Mouse (Mus musculus) midbrain, embryonic 15.5 days (tissue): Measurements from ENCODE around the gene Spop. TPM values are rescaled to one million over a fixed set of nuclear protein-coding genes. Genes with fewer than 3 reads are reported as not detected.
"Not testable (repeated sequence)": the region's sequence is repeated elsewhere in the genome, so short reads cannot be mapped to it uniquely, and the experiment has no call there.

ENCODE experiments used
- ATAC-seq: fragments of 200-750 bp; cut with Nextera tagmentation; replicated peaks from 2 replicates; pipeline ENCODE4 v1.8.0; 2017; ENCODE audit warnings: moderate TSS enrichment
- H3K27ac ChIP-seq: fragments of 300-500 bp; sonication (generic); 2 replicates; pipeline ENCODE4 v1.5.1; 2015; ENCODE audit warnings: mild to moderate bottlenecking, inconsistent platforms
- H3K27me3 ChIP-seq: fragments of 300-500 bp; sonication (generic); replicated peaks from 2 replicates; pipeline ENCODE4 v1.6.1; 2015; ENCODE audit warnings: inconsistent platforms
- H3K36me3 ChIP-seq: fragments of 300-500 bp; sonication (generic); replicated peaks from 2 replicates; pipeline ENCODE4 v1.6.1; 2015; ENCODE audit warnings: inconsistent platforms
- H3K4me1 ChIP-seq: fragments of 300-500 bp; sonication (generic); 2 replicates; pipeline ENCODE4 v1.6.1; 2015; ENCODE audit warnings: inconsistent platforms
- H3K4me2 ChIP-seq: fragments of 300-500 bp; sonication (generic); 2 replicates; pipeline ENCODE4 v1.6.1; 2015; ENCODE audit warnings: inconsistent platforms, mild to moderate bottlenecking, moderate library complexity
- H3K4me3 ChIP-seq: fragments of 300-500 bp; sonication (generic); 2 replicates; pipeline ENCODE4 v1.5.1; 2015; ENCODE audit warnings: mild to moderate bottlenecking, inconsistent platforms
- H3K9ac ChIP-seq: fragments of 300-500 bp; sonication (generic); 2 replicates; pipeline ENCODE4 v1.6.1; 2015; ENCODE audit warnings: mild to moderate bottlenecking, inconsistent platforms
- H3K9me3 ChIP-seq: fragments of 300-500 bp; sonication (generic); 2 replicates; pipeline ENCODE4 v1.6.1; 2016; ENCODE audit warnings: inconsistent platforms
- WGBS: fragments of 180-500 bp; shearing (Covaris S2); methylation state at CpG from one replicate; pipeline ENCODE4 v1.1.7; 2015; ENCODE audit warnings: mixed read lengths; 5-methylcytosine and 5-hydroxymethylcytosine counted together
- polyA plus RNA-seq: library from polyadenylated mRNA; unstranded; fragments of >200 nt; fragmentation: Nextera tagmentation; extraction: Ambion mirVana; gene quantifications from 2 replicates; pipeline ENCODE4 v1.2.1, GENCODE M21; 2015

Gene Spop
- polyA plus RNA-seq, 1 experiment from 2014 or later, result 234 TPM

DNA sequence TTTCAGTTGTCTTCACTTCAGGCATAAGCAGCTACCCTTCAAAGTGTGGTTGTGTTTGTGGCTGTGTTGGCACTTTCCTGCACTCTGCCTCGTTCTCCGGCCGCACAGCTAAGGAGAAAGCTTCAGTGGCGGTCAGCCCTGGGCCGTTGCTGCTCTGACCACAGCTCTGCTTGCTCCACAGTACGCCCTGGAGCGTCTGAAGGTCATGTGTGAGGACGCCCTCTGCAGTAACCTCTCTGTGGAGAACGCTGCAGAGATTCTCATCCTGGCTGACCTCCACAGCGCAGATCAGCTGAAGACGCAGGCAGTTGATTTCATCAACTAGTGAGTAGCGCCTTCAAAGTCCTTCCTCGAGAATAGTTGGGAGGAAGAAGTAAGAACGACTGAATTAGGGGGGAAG is 76.2 kb downstream of the Spop start:
- ATAC-seq, result no peak
- no peaks in the 10 kb centered on the region for H3K4me1 ChIP-seq
- H3K4me2 ChIP-seq, result no peak overlapping the region
- H3K9me3 ChIP-seq, result no peaks in the 10 kb centered on the region
- no peaks in the 10 kb centered on the region for H3K27me3 ChIP-seq
- H3K4me3 ChIP-seq, result no peak overlapping the region
- WGBS, result 92% methylated on average over 14 of the region's 14 CpGs
- H3K9ac ChIP-seq, result no peak overlapping the region
- no peak overlapping the region for H3K27ac ChIP-seq
- peaks cover 2% of the 10 kb centered on the region; the same call in 1 of the 2 replicates for H3K36me3 ChIP-seq

DNA sequence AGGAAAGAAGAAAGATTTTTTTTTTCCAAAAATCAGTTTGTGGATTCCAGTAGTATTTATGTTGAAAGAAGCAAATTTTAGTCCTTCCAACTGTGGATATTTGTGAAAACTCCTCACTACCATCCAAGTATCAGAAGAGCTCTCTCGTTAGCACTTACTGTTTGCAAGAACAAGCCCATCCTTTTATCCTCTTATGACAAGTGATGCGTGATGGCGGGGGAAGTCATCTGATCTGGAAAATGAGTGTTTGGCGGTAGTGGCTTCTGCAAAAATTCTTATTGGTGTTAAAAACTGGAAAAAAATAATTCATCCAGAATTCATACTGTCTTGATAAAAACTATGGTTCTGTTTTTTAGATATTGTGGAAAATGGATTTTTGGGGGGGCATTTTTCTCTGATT is 78.4 kb downstream of the Spop start:
- Histone ChIP-seq H3K36me3 (no peaks in the 10 kb centered on the region; the same call in 1 of the 2 replicates), H3K27me3 (no peaks in the 10 kb centered on the region), H3K27ac (no peak overlapping the region), H3K9ac (no peak overlapping the region), H3K4me2 (no peak overlapping the region), H3K4me1 (no peaks in the 10 kb centered on the region), H3K4me3 (no peak overlapping the region), H3K9me3 (no peaks in the 10 kb centered on the region)
- ATAC-seq, result no peak
- WGBS, result 67% methylated on average over 4 of the region's 4 CpGs

DNA sequence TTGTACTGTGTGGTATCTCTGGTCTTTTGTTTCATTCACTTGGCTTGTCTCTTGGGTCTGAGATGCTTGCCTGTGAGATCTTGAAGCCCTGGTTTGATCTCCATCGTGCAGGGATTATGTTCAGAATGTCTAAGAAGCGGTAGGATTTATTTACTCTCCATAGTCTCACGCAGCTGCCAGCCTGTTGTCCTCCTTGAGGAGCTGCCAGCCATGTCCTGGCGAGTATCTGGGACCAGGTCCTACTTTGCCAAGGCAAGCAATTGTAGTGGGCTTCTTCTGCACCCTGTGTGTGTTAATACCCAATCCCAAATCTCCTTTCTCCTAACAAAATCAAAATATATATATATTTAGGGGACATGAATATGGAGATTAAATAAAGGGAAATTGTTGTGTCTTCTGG is 79.1 kb downstream of the Spop start:
- WGBS, result 67% methylated on average over 4 of the region's 4 CpGs
- no peaks in the 10 kb centered on the region for H3K4me1 ChIP-seq
- H3K9me3 ChIP-seq, result no peaks in the 10 kb centered on the region
- no peak for ATAC-seq
- H3K27me3 ChIP-seq, result no peaks in the 10 kb centered on the region
- H3K36me3 ChIP-seq, result peaks cover 2% of the 10 kb centered on the region; the same call in 1 of the 2 replicates
- no peak overlapping the region for H3K9ac ChIP-seq
- H3K4me2 ChIP-seq, result no peak overlapping the region
- H3K27ac ChIP-seq, result no peak overlapping the region
- H3K4me3 ChIP-seq, result no peak overlapping the region

DNA sequence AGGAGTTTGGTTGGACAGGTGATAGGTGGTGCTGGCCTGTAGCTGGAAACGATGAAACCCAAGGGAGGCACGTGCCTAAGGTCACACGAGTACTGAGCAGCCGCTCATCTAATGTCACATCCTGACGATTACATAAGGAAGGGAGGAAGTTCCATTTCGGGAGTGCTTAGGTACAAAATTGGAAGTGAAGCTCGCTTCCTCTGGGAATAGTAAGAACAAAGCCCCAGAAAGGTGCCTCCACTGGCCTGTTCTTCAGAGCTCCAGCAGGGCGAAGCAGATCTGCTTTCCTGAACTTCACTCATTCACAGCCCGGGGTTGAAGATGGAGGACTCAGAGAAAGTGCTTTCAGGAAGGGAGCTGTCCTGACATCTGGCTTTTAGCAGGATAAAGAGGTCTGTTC is 80.1 kb downstream of the Spop start:
- H3K9me3 ChIP-seq, result no peaks in the 10 kb centered on the region
- WGBS, result 89% methylated on average over 9 of the region's 9 CpGs
- no peaks in the 10 kb centered on the region for H3K4me1 ChIP-seq
- no peak overlapping the region for H3K4me2 ChIP-seq
- peaks cover 4% of the 10 kb centered on the region; the same call in 1 of the 2 replicates for H3K36me3 ChIP-seq
- H3K27ac ChIP-seq, result no peak overlapping the region
- ATAC-seq, result no peak
- H3K9ac ChIP-seq, result no peak overlapping the region
- H3K27me3 ChIP-seq, result no peaks in the 10 kb centered on the region
- no peak overlapping the region for H3K4me3 ChIP-seq

DNA sequence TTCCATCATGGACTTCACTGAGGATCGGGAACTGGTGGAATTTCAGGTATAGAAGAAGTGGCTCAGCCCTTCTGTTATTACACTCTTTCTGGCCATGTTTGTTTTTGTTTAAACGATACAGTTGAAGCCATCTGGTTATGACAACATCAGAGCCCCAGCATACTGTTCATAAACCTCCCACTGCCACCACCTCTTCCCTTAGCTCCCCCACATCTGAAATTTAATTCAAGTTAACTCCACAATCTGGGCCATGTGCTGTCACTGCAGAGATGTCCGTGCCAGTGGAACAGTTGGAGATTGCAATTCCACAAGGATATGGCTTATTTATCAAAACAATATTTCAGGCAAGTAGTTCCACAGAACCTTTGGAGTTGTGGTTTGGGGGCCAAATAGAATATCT is 80.5 kb downstream of the Spop start:
- 90% methylated on average over 3 of the region's 3 CpGs for WGBS

DNA sequence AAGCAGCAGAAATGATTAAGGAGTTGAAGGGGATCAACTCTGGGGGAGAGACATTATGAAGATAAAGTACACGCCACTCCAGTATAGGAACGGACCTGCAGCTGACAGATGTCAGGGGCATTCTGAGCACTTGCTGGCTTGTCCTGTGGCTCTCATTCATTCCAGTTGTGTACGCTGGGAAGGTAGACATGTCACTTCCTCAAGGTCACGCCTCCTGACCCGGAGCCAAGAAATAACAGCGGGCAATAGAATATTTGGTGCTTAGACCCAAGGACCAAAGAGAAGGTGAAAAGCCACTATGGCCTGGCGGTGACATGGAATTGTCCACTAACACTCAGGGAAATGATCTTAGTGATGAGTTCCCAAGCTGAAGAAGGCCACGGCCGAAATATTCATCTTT is 82.0 kb downstream of the Spop start:
- no peak for ATAC-seq
- Histone ChIP-seq H3K4me2 (no peak overlapping the region), H3K27me3 (no peaks in the 10 kb centered on the region), H3K27ac (no peak overlapping the region), H3K9me3 (no peaks in the 10 kb centered on the region), H3K36me3 (peaks cover 4% of the 10 kb centered on the region; the same call in 1 of the 2 replicates), H3K9ac (no peak overlapping the region), H3K4me3 (no peak overlapping the region), H3K4me1 (0 out of 2 replicates have a peak, but pooled peaks cover 5% of the 10 kb centered on the region)
- 89% methylated on average over 9 of the region's 9 CpGs for WGBS

More for the DNA sequence above, 80.5 kb downstream of the Spop start:
- Histone ChIP-seq H3K27ac (no peak overlapping the region), H3K4me2 (no peak overlapping the region), H3K4me3 (no peak overlapping the region), H3K9me3 (no peaks in the 10 kb centered on the region), H3K36me3 (peaks cover 4% of the 10 kb centered on the region; the same call in 1 of the 2 replicates), H3K9ac (no peak overlapping the region), H3K27me3 (no peaks in the 10 kb centered on the region), H3K4me1 (no peaks in the 10 kb centered on the region)
- ATAC-seq, result no peak

DNA sequence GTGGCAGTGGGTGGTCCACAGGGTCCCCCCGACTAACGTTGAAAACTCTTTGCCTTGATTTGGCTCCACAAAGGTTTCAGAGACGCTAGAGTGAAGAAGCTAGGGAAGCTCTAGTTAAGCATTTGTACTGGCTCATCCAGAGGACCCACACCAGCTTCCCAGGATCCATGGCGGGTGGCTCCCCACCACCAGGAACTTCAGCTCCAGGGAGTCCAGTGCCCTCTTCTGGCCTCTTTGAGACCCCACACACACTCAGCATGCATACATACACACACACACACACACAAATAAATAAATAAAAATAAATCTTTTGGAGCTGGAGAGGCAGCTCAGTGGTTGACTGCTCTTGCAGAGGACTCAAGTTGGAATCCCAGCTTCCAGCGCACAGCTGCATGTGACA is 84.0 kb downstream of the Spop start:
- WGBS, result 86% methylated on average over 5 of the region's 5 CpGs
- H3K4me3 ChIP-seq, result no peak overlapping the region
- no peak overlapping the region for H3K27ac ChIP-seq
- H3K9me3 ChIP-seq, result no peaks in the 10 kb centered on the region
- H3K36me3 ChIP-seq, result peaks cover 4% of the 10 kb centered on the region; the same call in 1 of the 2 replicates
- H3K4me1 ChIP-seq, result 0 out of 2 replicates have a peak, but pooled peaks cover 5% of the 10 kb centered on the region
- no peak overlapping the region for H3K4me2 ChIP-seq
- no peak for ATAC-seq
- no peaks in the 10 kb centered on the region for H3K27me3 ChIP-seq
- no peak overlapping the region for H3K9ac ChIP-seq

DNA sequence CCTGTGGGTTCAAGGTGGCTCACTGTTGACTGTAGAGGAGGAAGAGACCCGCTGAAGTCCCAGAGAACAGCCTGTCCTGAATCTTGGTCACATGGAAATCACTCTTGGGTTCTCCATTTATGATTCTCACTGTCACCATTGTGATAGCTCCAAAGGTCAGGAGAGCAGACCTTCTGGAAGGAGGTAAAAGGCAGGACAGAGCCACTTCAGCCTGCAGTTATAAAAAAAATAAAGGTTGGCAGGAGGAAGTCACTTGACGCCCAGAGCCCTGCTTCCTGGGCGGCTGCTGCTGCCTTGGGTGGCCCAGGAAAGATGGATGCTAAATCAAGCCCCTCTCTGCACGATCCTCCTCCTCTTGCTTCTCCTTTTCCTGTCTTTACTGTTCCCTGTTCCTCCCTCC is 86.5 kb downstream of the Spop start:
- H3K9me3 ChIP-seq, result no peaks in the 10 kb centered on the region
- H3K4me1 ChIP-seq, result 0 out of 2 replicates have a peak, but pooled peaks cover 5% of the 10 kb centered on the region
- no peaks in the 10 kb centered on the region for H3K27me3 ChIP-seq
- ATAC-seq, result no peak
- 0 out of 2 replicates have a peak overlapping the region, but pooled peaks have one; percentile 23 for H3K27ac ChIP-seq
- H3K4me2 ChIP-seq, result no peak overlapping the region
- H3K4me3 ChIP-seq, result no peak overlapping the region
- H3K36me3 ChIP-seq, result 0 out of 2 replicates have a peak, but pooled peaks cover 4% of the 10 kb centered on the region
- H3K9ac ChIP-seq, result no peak overlapping the region
- 62% methylated on average over 4 of the region's 4 CpGs for WGBS

DNA sequence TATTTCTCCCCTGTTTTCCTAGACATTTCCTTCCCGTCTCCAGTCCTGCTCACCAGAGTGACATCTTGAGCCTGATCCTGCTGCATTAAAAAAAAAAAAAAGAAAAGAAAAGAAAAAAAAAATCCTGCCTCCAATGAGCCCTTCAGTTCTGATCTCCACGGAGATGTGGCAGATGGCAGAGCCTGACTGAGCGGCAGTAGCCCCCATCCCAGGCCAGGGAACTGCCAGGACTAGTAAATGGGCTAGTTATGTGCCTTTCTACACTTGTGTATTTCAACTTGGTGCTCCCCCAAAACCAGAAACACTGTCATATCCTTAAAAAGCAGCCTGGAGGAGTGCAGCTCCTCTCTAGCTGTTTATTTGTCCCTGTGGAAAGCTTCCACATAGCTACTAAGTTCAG is 87.0 kb downstream of the Spop start:
- Histone ChIP-seq H3K27ac (0 out of 2 replicates have a peak overlapping the region, but pooled peaks have one; percentile 23), H3K9ac (no peak overlapping the region), H3K4me3 (no peak overlapping the region), H3K4me1 (0 out of 2 replicates have a peak, but pooled peaks cover 5% of the 10 kb centered on the region), H3K9me3 (no peaks in the 10 kb centered on the region), H3K27me3 (no peaks in the 10 kb centered on the region), H3K36me3 (0 out of 2 replicates have a peak, but pooled peaks cover 4% of the 10 kb centered on the region), H3K4me2 (no peak overlapping the region)
- WGBS, result 5% methylated on average over 3 of the region's 3 CpGs
- ATAC-seq, result no peak

DNA sequence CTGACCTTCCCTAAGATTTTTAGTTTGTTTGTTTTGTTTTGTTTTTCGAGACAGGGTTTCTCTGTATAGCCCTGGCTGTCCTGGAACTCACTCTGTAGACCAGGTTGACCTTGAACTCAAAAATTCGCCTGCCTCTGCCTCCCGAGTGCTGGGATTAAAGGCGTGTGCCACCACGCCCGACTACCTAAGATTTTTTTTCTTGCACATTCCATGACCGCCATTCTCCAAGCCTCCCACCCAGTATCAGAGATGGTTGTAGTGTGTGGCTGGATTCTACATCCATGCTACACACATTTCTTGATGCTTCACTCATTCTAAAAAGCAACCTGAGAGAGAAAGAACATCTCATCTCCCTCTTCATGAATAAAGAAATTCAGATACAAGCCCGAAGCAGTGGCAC is 87.9 kb downstream of the Spop start:
- WGBS, result 88% methylated on average over 8 of the region's 8 CpGs
- H3K4me2 ChIP-seq, ATAC-seq: not testable (repeated sequence)

DNA sequence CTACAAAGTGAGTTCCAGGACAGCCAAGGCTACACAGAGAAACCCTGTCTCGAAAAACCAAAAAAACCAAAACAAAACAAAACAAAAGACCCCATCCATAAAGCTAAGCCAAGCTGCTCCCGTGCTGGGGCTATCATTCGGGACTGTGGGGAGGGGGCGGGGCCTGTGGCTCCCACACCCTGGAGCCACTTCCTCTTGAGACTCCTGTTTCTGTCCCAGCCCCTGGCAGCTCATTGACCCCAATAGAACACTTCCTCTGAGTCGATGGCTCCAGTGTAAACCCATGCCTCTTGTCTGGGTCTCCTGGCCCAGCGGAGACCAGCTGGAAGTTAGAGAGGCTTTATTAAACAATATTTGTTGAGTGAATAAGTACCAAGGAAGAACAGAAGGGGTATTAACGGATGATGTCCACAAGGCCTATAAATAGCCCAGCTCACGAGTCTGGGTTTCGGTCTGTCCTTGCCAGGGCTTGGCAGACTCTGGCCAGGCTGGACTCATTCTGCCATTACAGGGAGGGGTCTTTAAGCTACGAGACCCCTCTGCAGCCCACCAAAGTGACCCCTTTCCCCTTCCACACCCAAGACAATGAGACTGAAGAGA is 89.8 kb downstream of the Spop start:
- Histone ChIP-seq H3K4me3 (no peak overlapping the region), H3K4me2 (no peak overlapping the region), H3K9me3 (no peaks in the 10 kb centered on the region), H3K36me3 (no peaks in the 10 kb centered on the region), H3K27ac (no peak overlapping the region), H3K9ac (no peak overlapping the region), H3K27me3 (no peaks in the 10 kb centered on the region), H3K4me1 (0 out of 2 replicates have a peak, but pooled peaks cover 5% of the 10 kb centered on the region)
- ATAC-seq, result no peak
- WGBS, result 59% methylated on average over 10 of the region's 10 CpGs

More for the DNA sequence above, 87.9 kb downstream of the Spop start:
- not testable (repeated sequence) for H3K36me3 ChIP-seq, H3K9me3 ChIP-seq, H3K4me1 ChIP-seq, H3K27ac ChIP-seq, H3K27me3 ChIP-seq, H3K4me3 ChIP-seq, H3K9ac ChIP-seq

DNA sequence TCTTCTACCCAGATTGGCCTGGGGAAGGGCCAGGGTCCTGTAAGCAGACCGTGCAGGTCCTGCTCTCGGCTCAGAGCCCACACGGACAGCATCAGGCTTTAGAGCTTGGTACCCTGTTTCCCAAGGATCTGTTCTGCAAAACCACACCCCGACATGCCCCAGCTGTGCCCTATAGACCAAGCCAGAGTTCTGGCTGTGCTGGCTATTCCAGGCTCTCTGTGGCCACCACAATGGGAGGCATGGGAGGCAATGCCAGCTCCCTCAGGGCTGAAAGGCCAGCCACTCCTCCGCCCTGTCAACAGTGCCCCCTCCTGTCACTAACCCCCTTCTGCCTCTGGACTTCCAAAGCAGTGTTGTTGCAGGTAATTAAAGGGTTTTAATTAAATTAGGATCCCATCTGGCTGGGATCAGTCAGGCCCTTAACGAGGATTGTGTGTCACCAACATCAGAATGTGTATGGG is 90.4 kb downstream of the Spop start:
- no peaks in the 10 kb centered on the region for H3K27me3 ChIP-seq
- no peaks in the 10 kb centered on the region for H3K9me3 ChIP-seq
- H3K4me1 ChIP-seq, result 0 out of 2 replicates have a peak, but pooled peaks cover 5% of the 10 kb centered on the region
- no peak for ATAC-seq
- no peaks in the 10 kb centered on the region for H3K36me3 ChIP-seq
- no peak overlapping the region for H3K9ac ChIP-seq
- no peak overlapping the region for H3K4me2 ChIP-seq
- H3K4me3 ChIP-seq, result no peak overlapping the region
- WGBS, result 46% methylated on average over 6 of the region's 6 CpGs
- no peak overlapping the region for H3K27ac ChIP-seq
